Mouse (Mus musculus) forebrain, embryonic 10.5 days (tissue): Measurements from ENCODE around the gene Bahcc1. TPM values are rescaled to one million over a fixed set of nuclear protein-coding genes. Genes with fewer than 3 reads are reported as not detected.

Source experiments
- microRNA-seq: library from miRNA; unstranded; fragments of <30 nt; microRNA quantifications from one replicate; pipeline ENCODE4, GENCODE M21; 2017
- polyA plus RNA-seq: library from polyadenylated mRNA; unstranded; fragments of >200 nt; fragmentation: Nextera tagmentation; extraction: Ambion mirVana; gene quantifications from 2 replicates; pipeline ENCODE4 v1.2.1, GENCODE M21; 2016

Gene Bahcc1
- polyA plus RNA-seq, 1 experiment from 2014 or later = 16.1 TPM

Small RNAs within 50 kb of the gene (microRNA-seq; reads per million reads assigned to microRNA genes)
- not detected for gene Gm47297

Other genes starting within 250 kb of the Bahcc1 start
- 1.5 and 1.8 TPM in 2 replicates for gene Aatk, start 185.8 kb upstream of the Bahcc1 start, polyA plus RNA-seq
- 41.4 and 42.5 TPM in 2 replicates for gene Cep131, start 146.1 kb upstream of the Bahcc1 start, polyA plus RNA-seq
- 17.7 and 20.6 TPM in 2 replicates for gene Tepsin, start 134.2 kb upstream of the Bahcc1 start, polyA plus RNA-seq
- 87.4 and 97.7 TPM in 2 replicates for gene Ndufaf8, start 134.0 kb upstream of the Bahcc1 start, polyA plus RNA-seq
- 90.6 and 93.2 TPM in 2 replicates for gene Slc38a10, start 81.6 kb upstream of the Bahcc1 start, polyA plus RNA-seq
- gene Actg1, start 115.6 kb downstream of the Bahcc1 start, polyA plus RNA-seq = 2,559 and 2,733 TPM in 2 replicates
- gene Fscn2, start 128.6 kb downstream of the Bahcc1 start, polyA plus RNA-seq = 0.32 TPM in 1 of 2 replicates, not detected in the other
- 33.8 and 36.0 TPM in 2 replicates for gene Faap100, start 145.8 kb downstream of the Bahcc1 start, polyA plus RNA-seq
- gene Nploc4, start 204.8 kb downstream of the Bahcc1 start, polyA plus RNA-seq = 45.9 and 46.9 TPM in 2 replicates
- gene Tspan10, start 209.7 kb downstream of the Bahcc1 start, polyA plus RNA-seq = 0.30 and 1.6 TPM in 2 replicates
- gene Pde6g, start 220.6 kb downstream of the Bahcc1 start, polyA plus RNA-seq = 0.25 and 0.41 TPM in 2 replicates
- gene Oxld1, start 225.1 kb downstream of the Bahcc1 start, polyA plus RNA-seq = 8.7 and 11.8 TPM in 2 replicates
- gene Ccdc137, start 225.2 kb downstream of the Bahcc1 start, polyA plus RNA-seq = 39.6 and 46.3 TPM in 2 replicates
- 60.7 and 62.1 TPM in 2 replicates for gene Arl16, start 234.7 kb downstream of the Bahcc1 start, polyA plus RNA-seq